Mouse (Mus musculus) heart, embryonic 15.5 days (tissue): ENCODE data around the gene Tmem206. TPM values are rescaled to one million over a fixed set of nuclear protein-coding genes. Genes with fewer than 3 reads are reported as not detected.

ENCODE experiments used
- ATAC-seq: fragments of 200-750 bp; cut with Nextera tagmentation; replicated peaks from 2 replicates; pipeline ENCODE4 v1.8.0; 2017; ENCODE audit warnings: low read depth, moderate TSS enrichment; ENCODE audit not compliant: insufficient number of reproducible peaks, insufficient read depth, low FRiP score
- H3K27ac ChIP-seq: fragments of 300-500 bp; sonication (generic); 2 replicates; pipeline ENCODE4 v1.5.1; 2015; ENCODE audit warnings: mild to moderate bottlenecking, inconsistent platforms
- H3K27me3 ChIP-seq: fragments of 300-500 bp; sonication (generic); 2 replicates; pipeline ENCODE4 v1.6.1; 2015; ENCODE audit warnings: inconsistent platforms
- H3K36me3 ChIP-seq: fragments of 300-500 bp; sonication (generic); 2 replicates; pipeline ENCODE4 v1.6.1; 2015; ENCODE audit warnings: mild to moderate bottlenecking, inconsistent platforms
- H3K4me1 ChIP-seq: fragments of 300-500 bp; sonication (generic); replicated peaks from 2 replicates; pipeline ENCODE4 v1.6.1; 2015; ENCODE audit warnings: inconsistent platforms
- H3K4me2 ChIP-seq: fragments of 300-500 bp; sonication (generic); 2 replicates; pipeline ENCODE4 v1.6.1; 2015; ENCODE audit warnings: inconsistent platforms, mild to moderate bottlenecking, moderate library complexity
- H3K4me3 ChIP-seq: fragments of 300-500 bp; sonication (generic); 2 replicates; pipeline ENCODE4 v1.5.1; 2015; ENCODE audit warnings: mild to moderate bottlenecking, inconsistent platforms
- H3K9ac ChIP-seq: fragments of 300-500 bp; sonication (generic); 2 replicates; pipeline ENCODE4 v1.6.1; 2015; ENCODE audit warnings: mild to moderate bottlenecking, inconsistent platforms
- H3K9me3 ChIP-seq: fragments of 300-500 bp; sonication (generic); replicated peaks from 2 replicates; pipeline ENCODE4 v1.6.1; 2016; ENCODE audit warnings: inconsistent platforms
- WGBS: fragments of 180-500 bp; shearing (Covaris S2); methylation state at CpG from one replicate; pipeline ENCODE4 v1.1.7; 2015; ENCODE audit warnings: mixed read lengths; 5-methylcytosine and 5-hydroxymethylcytosine counted together
- polyA plus RNA-seq: library from polyadenylated mRNA; unstranded; fragments of >200 nt; fragmentation: Nextera tagmentation; extraction: Ambion mirVana; gene quantifications from 2 replicates; pipeline ENCODE4 v1.2.1, GENCODE M21; 2015

The Tmem206 gene
- polyA plus RNA-seq, 1 experiment from 2014 or later: 14.3 TPM

DNA sequence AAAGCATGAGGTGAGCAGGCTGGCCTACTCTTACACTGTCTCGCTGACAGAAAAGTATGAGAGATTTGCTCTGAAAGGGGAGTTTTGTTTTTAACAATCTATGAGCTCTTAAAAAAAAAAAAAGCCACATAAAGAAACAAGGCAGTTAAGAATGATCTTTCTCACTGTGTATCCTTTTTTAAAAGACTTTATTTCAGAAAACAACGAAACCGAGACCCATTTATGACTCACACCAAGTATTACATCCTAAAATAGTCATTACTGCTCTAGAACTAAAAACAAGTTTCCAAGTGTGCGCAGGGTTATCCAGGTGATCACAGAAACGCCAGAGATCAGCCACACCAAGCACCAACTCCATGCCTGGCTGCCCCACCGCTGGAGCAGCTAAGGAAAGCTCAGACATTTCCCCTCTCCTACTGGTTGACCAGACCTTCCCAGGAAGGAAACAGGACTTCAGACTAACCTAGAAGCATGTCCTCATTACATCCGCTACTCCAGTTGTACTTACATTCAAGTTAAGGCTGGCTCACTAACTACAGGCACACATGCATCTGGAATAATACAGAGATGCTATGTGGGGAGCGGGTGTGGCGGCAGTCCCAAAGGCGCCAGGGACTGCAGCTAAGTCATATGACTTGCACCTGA, 59.2 kb downstream of the Tmem206 start:
- no peak overlapping the region for H3K4me2 ChIP-seq
- no peaks in the 10 kb centered on the region for H3K9me3 ChIP-seq
- H3K4me1 ChIP-seq: peaks cover 11% of the 10 kb centered on the region
- H3K9ac ChIP-seq: no peak overlapping the region
- H3K27ac ChIP-seq: no peak overlapping the region
- ATAC-seq: no peak
- no peaks in the 10 kb centered on the region for H3K27me3 ChIP-seq
- 88% methylated on average over 10 of the region's 10 CpGs for WGBS
- H3K4me3 ChIP-seq: no peak overlapping the region
- H3K36me3 ChIP-seq: no peaks in the 10 kb centered on the region

DNA sequence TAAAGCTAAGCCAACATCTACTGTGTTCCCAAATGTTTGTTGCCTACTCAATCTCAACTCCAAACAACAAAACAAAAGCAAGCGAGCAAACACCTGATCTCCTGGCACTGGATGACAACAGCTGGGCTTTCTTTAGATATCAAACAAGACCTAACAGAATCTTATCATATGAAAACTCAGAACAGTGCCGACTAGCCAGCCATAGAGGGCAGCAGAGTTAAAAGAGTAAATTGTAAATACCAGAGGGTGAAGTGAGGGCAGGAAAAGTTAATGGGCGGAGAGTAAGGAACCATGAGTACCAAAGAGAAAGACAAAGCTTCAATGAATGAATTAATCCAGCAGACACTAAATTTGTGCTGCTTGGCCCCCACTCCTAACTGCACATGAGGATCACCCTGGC, 65.6 kb downstream of the Tmem206 start:
- Histone ChIP-seq H3K27me3 (no peaks in the 10 kb centered on the region), H3K27ac (peak overlapping the region; percentile 13; the same call in 1 of the 2 replicates), H3K9ac (no peak overlapping the region), H3K4me2 (no peak overlapping the region), H3K4me1 (peaks cover 22% of the 10 kb centered on the region), H3K9me3 (no peaks in the 10 kb centered on the region), H3K36me3 (no peaks in the 10 kb centered on the region), H3K4me3 (no peak overlapping the region)
- no peak for ATAC-seq
- WGBS: 10% methylated on average over 3 of the region's 3 CpGs

DNA sequence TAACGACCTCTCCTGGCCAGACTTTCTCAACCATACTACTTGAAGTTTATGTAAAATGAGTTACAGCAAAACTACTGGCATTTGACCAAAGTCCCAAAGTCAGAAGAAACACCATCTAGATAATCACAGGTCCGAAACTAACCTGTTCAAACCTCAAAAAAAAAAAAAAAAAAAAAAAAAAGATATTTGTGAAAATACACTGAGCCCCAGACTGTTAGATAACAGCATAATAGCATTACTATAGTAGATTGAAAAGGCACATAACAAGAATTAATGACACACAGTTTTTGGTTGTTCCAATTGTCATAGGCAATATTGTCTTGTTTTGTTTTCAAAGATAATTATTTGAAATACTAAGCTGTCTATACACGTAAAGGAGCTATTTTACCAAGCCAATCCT, 67.8 kb downstream of the Tmem206 start:
- H3K4me2 ChIP-seq: no peak overlapping the region
- WGBS: 61% methylated on average over 3 of the region's 3 CpGs
- no peaks in the 10 kb centered on the region for H3K27me3 ChIP-seq

DNA sequence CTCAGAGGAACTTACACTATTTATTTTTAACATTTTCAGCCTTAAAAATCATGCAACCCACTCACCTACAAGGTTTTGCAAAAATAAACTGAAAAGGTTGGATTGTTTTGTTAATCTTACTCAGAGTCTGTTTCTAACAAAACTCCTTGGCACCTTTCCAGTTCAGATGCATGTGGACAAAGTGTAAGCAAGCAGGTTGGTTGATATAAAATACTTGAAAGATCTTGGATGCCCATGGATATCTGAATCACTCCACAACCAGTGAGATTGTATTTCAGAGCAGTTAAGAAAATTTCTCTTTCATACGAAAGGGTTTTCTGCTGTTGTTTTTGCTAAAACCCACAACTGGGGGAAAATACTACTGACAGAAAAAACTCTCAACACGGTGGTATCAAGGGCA, 68.4 kb downstream of the Tmem206 start:
- Histone ChIP-seq H3K9ac (peak overlapping the region; percentile 41; the same call in 1 of the 2 replicates), H3K4me3 (peak overlapping the region; percentile 36), H3K4me1 (peaks cover 25% of the 10 kb centered on the region), H3K4me2 (peak overlapping the region; percentile 69), H3K27ac (no peak overlapping the region), H3K9me3 (no peaks in the 10 kb centered on the region), H3K27me3 (no peaks in the 10 kb centered on the region), H3K36me3 (no peaks in the 10 kb centered on the region)
- ATAC-seq: no peak
- 23% methylated on average over 2 of the region's 2 CpGs for WGBS

More for the DNA sequence above, 67.8 kb downstream of the Tmem206 start:
- no peak overlapping the region for H3K9ac ChIP-seq
- no peaks in the 10 kb centered on the region for H3K9me3 ChIP-seq
- no peak for ATAC-seq
- H3K4me3 ChIP-seq: no peak overlapping the region
- H3K4me1 ChIP-seq: peaks cover 25% of the 10 kb centered on the region
- no peaks in the 10 kb centered on the region for H3K36me3 ChIP-seq
- H3K27ac ChIP-seq: no peak overlapping the region

DNA sequence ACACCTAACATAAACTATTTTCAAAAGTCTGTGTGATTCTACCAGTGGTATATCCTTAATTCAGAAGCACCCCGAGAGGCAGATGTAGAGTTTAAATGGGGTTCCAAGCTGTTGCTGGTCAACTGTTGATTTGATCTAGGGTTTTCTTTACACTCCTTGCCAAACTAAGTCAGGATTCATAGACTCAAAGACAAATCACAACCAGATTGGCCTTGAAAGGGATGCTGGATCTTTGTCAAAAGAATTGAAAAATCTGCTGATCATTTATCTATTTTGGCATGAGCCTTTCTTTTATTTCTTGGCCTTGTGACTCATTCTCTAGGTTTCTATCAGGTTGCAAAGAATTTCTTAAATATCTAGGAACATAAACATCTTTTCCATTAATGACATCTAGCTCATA, 69.5 kb downstream of the Tmem206 start:
- H3K9ac ChIP-seq: peak overlapping the region; percentile 96
- no peak overlapping the region for H3K27ac ChIP-seq
- H3K4me1 ChIP-seq: peaks cover 25% of the 10 kb centered on the region
- WGBS: 18% methylated on average over 1 of the region's 1 CpGs
- H3K27me3 ChIP-seq: no peaks in the 10 kb centered on the region
- H3K4me3 ChIP-seq: peak overlapping the region; percentile 96
- peak overlapping the region; percentile 69 for H3K4me2 ChIP-seq
- ATAC-seq: no peak
- no peaks in the 10 kb centered on the region for H3K36me3 ChIP-seq
- no peaks in the 10 kb centered on the region for H3K9me3 ChIP-seq

DNA sequence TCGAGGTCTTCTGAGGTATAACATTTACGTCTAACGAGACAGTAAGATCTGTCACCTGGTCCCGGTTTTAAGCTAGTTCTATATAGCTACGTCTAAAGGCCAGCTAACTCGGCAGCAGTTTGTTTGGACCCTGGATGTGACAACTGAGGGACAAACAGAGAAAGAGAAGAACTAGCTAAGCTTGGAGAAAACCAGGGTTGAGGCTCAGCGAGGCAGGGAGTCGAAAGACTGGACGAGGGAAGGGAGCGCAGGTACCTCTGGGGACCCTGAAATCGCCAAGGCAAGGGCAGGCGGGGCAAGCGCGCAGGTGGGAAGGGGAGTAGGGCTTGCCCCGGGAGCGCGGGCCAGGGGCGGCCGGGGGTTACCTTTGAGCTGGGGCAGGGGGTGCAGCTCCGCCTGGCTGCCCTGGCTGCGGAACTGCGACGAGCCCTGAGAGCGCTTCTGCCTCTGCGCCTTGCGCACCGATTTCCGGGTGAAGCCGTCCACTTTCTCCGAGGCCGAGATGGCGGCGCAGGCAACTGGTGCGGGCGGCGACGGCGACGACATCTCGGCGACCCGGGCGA, 70.2 kb downstream of the Tmem206 start:
- Histone ChIP-seq H3K4me1 (peaks cover 24% of the 10 kb centered on the region), H3K36me3 (no peaks in the 10 kb centered on the region), H3K9ac (peak overlapping the region; percentile 96), H3K27me3 (no peaks in the 10 kb centered on the region), H3K4me3 (peak overlapping the region; percentile 96), H3K9me3 (no peaks in the 10 kb centered on the region), H3K4me2 (peak overlapping the region; percentile 69), H3K27ac (peak overlapping the region; percentile 98)
- no peak for ATAC-seq
- 2% methylated on average over 42 of the region's 43 CpGs for WGBS

DNA sequence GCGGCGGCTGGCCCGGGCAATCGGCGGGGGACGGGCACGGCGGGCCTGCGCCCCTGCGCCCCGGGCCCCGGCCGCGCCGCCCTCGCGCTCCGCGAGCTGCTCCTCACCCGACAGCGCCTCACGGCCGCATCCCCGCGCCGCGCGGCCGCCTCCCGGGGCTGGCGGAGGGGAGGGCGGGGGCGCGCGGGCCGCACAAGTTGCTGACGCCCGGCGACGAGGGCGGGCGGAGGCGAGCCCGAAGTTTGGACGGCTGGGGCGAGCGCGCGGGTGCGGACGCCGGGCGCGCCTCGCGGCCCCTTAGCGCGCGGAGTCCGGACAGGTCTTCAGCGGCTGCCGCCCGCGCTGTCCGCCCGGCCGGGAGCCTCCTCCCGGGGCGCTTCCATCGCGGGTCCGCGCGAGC, 70.7 kb downstream of the Tmem206 start:
- H3K4me2 ChIP-seq: peak overlapping the region; percentile 69
- no peaks in the 10 kb centered on the region for H3K36me3 ChIP-seq
- peak overlapping the region; percentile 98 for H3K27ac ChIP-seq
- ATAC-seq: peak; percentile 19; the same call in 1 of the 2 replicates
- WGBS: under 1% methylated on average over 48 of the region's 74 CpGs
- H3K9me3 ChIP-seq: no peaks in the 10 kb centered on the region
- H3K4me3 ChIP-seq: peak overlapping the region; percentile 96
- H3K4me1 ChIP-seq: peaks cover 20% of the 10 kb centered on the region
- peak overlapping the region; percentile 96 for H3K9ac ChIP-seq
- no peaks in the 10 kb centered on the region for H3K27me3 ChIP-seq

DNA sequence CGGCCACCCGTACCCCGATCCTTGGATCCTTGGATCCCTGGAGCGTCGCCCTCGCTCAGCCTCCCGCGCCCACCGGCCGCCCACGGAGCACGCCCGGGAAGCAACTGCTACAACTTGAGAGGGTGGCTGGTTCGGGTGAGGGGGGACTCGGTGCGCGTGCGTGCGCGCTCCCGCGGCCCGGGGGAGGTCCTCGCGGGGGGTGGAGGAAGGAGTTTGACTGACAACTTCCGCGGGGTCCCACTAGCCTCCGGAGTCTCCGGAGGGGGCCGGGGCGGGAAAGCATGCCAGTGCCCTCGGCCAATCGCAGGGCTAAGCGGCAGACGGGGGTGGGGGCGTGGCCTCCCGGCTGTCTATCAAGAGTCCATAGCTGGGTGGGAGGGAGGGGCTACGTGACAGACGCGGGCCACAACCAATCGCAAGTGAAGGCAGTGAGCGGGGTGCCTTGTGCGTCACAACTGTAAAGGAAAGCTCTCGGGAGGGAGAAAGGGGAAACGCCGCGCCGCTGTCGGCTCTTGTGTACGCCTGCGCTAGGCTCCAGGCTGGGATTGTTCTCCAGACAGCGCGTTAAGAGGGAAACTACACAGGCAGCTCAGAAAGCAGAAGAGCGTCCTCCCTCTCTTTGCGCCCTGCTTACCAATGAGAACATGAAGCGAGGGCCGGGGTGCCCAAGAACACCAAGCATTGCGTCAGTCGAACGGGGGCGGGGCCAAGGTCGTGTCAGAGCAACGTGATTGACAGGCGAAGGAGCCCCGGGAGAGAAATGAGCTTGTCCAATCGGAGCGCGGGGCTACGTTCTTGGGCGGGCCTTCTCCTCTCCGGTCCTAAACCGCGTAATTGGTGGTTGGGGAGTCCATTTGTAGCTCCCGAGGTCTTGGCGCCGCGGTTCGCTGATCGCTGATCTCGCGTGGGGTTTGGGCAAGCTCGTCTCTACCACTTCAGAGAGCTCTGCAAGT, 71.5 kb downstream of the Tmem206 start:
- ATAC-seq: peak; percentile 98
- H3K9ac ChIP-seq: peak overlapping the region; percentile 96
- H3K4me3 ChIP-seq: peak overlapping the region; percentile 96
- H3K36me3 ChIP-seq: no peaks in the 10 kb centered on the region
- peaks cover 15% of the 10 kb centered on the region; the same call in 1 of the 2 replicates for H3K4me1 ChIP-seq
- under 1% methylated on average over 82 of the region's 82 CpGs for WGBS
- H3K27ac ChIP-seq: peak overlapping the region; percentile 99
- H3K4me2 ChIP-seq: peak overlapping the region; percentile 69
- H3K27me3 ChIP-seq: no peaks in the 10 kb centered on the region
- H3K9me3 ChIP-seq: no peaks in the 10 kb centered on the region

Other genes with a start within 250 kb of the Tmem206 start
- gene Batf3, start 228.1 kb upstream of the Tmem206 start, polyA plus RNA-seq: 2.0 and 3.8 TPM in 2 replicates
- not detected in 2 replicates for gene Fam71a, start 161.1 kb upstream of the Tmem206 start, polyA plus RNA-seq
- gene Atf3, start 107.9 kb upstream of the Tmem206 start, polyA plus RNA-seq: 14.0 and 14.3 TPM in 2 replicates
- 108 and 121 TPM in 2 replicates for gene Nenf, start 7.7 kb upstream of the Tmem206 start, polyA plus RNA-seq
- gene Ppp2r5a, start 77.4 kb downstream of the Tmem206 start, polyA plus RNA-seq: 31.1 and 36.4 TPM in 2 replicates
- gene Dtl, start 249.6 kb downstream of the Tmem206 start, polyA plus RNA-seq: 19.8 and 26.6 TPM in 2 replicates
- gene Ints7, start 249.7 kb downstream of the Tmem206 start, polyA plus RNA-seq: 28.5 and 38.9 TPM in 2 replicates